Mouse (Mus musculus) MEL (cell line): ENCODE measurements around the gene Plk2.
A peak's percentile ranks its signal among the peaks of the same experiment; 100 is the strongest.
"Not testable (repeated sequence)": the region's sequence is repeated elsewhere in the genome, so short reads cannot be mapped to it uniquely, and the experiment has no call there.

ENCODE experiments used
- CTCF ChIP-seq, 3 experiments: IDR thresholded peaks in 2 of 3; conservative IDR thresholded peaks in 1 of 3; 2 replicates each; pipeline ENCODE4 v1.5.1; 2011 to 2012; ENCODE audit warnings: low read length in 3 of 3, low read depth in 2 of 3, mild to moderate bottlenecking in 2 of 3, improper control_type of control experiment in 1 of 3, inconsistent platforms in 1 of 3, mixed read lengths in 1 of 3, moderate library complexity in 1 of 3; ENCODE audit not compliant: control insufficient read depth in 1 of 3, insufficient read depth in 1 of 3, poor library complexity in 1 of 3, severe bottlenecking in 1 of 3
- ETS1 ChIP-seq: IDR thresholded peaks from 2 replicates; pipeline ENCODE4 v1.6.1; 2012; ENCODE audit warnings: low read depth, mild to moderate bottlenecking, inconsistent platforms, low read length, improper control_type of control experiment, moderate library complexity
- GATA1 ChIP-seq: IDR thresholded peaks from 2 replicates; pipeline ENCODE4 v1.6.1; 2011; ENCODE audit warnings: low read depth, low read length, improper control_type of control experiment
- HCFC1 ChIP-seq: IDR thresholded peaks from 2 replicates; pipeline ENCODE4 v1.6.1; 2012; ENCODE audit warnings: low read depth, mild to moderate bottlenecking, inconsistent platforms, low read length, improper control_type of control experiment, moderate library complexity
- JUND ChIP-seq: IDR thresholded peaks from 2 replicates; pipeline ENCODE4 v1.6.1; 2011; ENCODE audit warnings: low read depth, mild to moderate bottlenecking, improper control_type of control experiment, low read length
- MAX ChIP-seq: IDR thresholded peaks from 2 replicates; pipeline ENCODE4 v1.6.1; 2011; ENCODE audit warnings: low read length, improper control_type of control experiment
- MAZ ChIP-seq: IDR thresholded peaks from 2 replicates; pipeline ENCODE4 v1.6.1; 2012; ENCODE audit warnings: low read depth, mild to moderate bottlenecking, inconsistent platforms, low read length, improper control_type of control experiment
- MEF2A ChIP-seq: IDR thresholded peaks from 2 replicates; pipeline ENCODE4 v1.6.1; 2014; ENCODE audit warnings: low read depth, mild to moderate bottlenecking, inconsistent platforms, low read length, improper control_type of control experiment; ENCODE audit not compliant: poor library complexity, insufficient replicate concordance, severe bottlenecking; ENCODE audit errors: extremely low read depth
- POLR2A ChIP-seq, 2 experiments: IDR thresholded peaks; 2 replicates each; pipeline ENCODE4 v1.6.1; 2011 to 2012; ENCODE audit warnings: low read length in 2 of 2, mild to moderate bottlenecking in 2 of 2, control low read depth in 1 of 2, improper control_type of control experiment in 1 of 2, low read depth in 1 of 2, moderate library complexity in 1 of 2; ENCODE audit not compliant: control insufficient read depth in 1 of 2, insufficient read depth in 1 of 2, poor library complexity in 1 of 2
- RAD21 ChIP-seq: IDR thresholded peaks from 2 replicates; pipeline ENCODE4 v1.6.1; 2011; ENCODE audit warnings: mild to moderate bottlenecking, low read depth, low read length, improper control_type of control experiment
- TAL1 ChIP-seq: IDR thresholded peaks from 2 replicates; pipeline ENCODE4 v1.6.1; 2012; ENCODE audit warnings: mild to moderate bottlenecking, inconsistent platforms, low read length, moderate library complexity, mixed read lengths
- TCF12 ChIP-seq: IDR thresholded peaks from 2 replicates; pipeline ENCODE4 v1.6.1; 2014; ENCODE audit warnings: low read depth, mild to moderate bottlenecking, inconsistent platforms, low read length, improper control_type of control experiment, moderate library complexity
- ZC3H11A ChIP-seq: IDR thresholded peaks from 2 replicates; pipeline ENCODE4 v1.6.1; 2012; ENCODE audit warnings: low read depth, mild to moderate bottlenecking, inconsistent platforms, low read length, improper control_type of control experiment

- TF ChIP-seq TAL1; MAX; ETS1; MEF2A; TCF12; MAZ; HCFC1; GATA1; POLR2A (IDR thresholded peaks at IDR 0.05; ENCODE audit: control insufficient read depth in 1 of 2, insufficient read depth in 1 of 2, low read depth in 1 of 2, low read length in 2 of 2, poor library complexity in 1 of 2): not testable (repeated sequence)
- peak; percentile 53 to 88 (median 82) for TF ChIP-seq CTCF (IDR thresholded peaks at IDR 0.05 in 2 of 3, conservative IDR thresholded peaks at IDR 0.05 in 1 of 3; ENCODE audit: control insufficient read depth in 1 of 3, insufficient read depth in 1 of 3, low read depth in 2 of 3, low read length in 3 of 3, poor library complexity in 1 of 3, severe bottlenecking in 1 of 3)
- TF ChIP-seq JUND = peak; percentile 56; the same call in 1 of the 2 replicates
- TF ChIP-seq RAD21 = peak; percentile 79
- peak; percentile 86 for TF ChIP-seq ZC3H11A
Observed at GRCm38 (mm10) chr13:110368556-110369040, 26.2 kb upstream of the Plk2 start.
